In genomic region chr13:69810936-69811680, GRCm38 (mm10) we compare ENCODE assay signal across 8 mouse cellular contexts. TPM values are rescaled to one million over a fixed set of nuclear protein-coding genes. Genes with fewer than 3 reads are reported as not detected.
DNase-seq lines count a peak whose midpoint lies in the region; ATAC-seq and TF ChIP-seq lines count a peak whose summit lies in the region.

No protein-coding gene starts in this region.

- H3K9ac ChIP-seq in forebrain, postnatal 0 days: peak overlapping the region; percentile 87; the same call in 1 of the 2 replicates
- H3K9ac ChIP-seq in liver, embryonic 16.5 days (ENCODE audit: low read depth, low read length): peak overlapping the region; percentile 89

- peak overlapping the region; percentile 100 for H3K4me2 ChIP-seq in forebrain, postnatal 0 days (ENCODE audit: low read depth)
- peak overlapping the region; percentile 77 for H3K4me2 ChIP-seq in liver, embryonic 16.5 days (ENCODE audit: low read depth, low read length)

- peaks cover 26% of the 10 kb centered on the region for H3K79me2 ChIP-seq in C2C12 (ENCODE audit: control insufficient read depth, insufficient read depth)

- peaks cover 16% of the 10 kb centered on the region for H3K79me3 ChIP-seq in C2C12 (ENCODE audit: low read depth)

- no peak overlapping the region for H3K27ac ChIP-seq in forebrain, postnatal 0 days (ENCODE audit: low read depth, low read length)
- no peak overlapping the region for H3K27ac ChIP-seq in liver, embryonic 16.5 days (ENCODE audit: low read length)

- peak overlapping the region; percentile 24 for H3ac ChIP-seq in C2C12 (ENCODE audit: control insufficient read depth, insufficient read length, low read depth)

- peaks cover 9% of the 10 kb centered on the region for H3K4me1 ChIP-seq in forebrain, postnatal 0 days (ENCODE audit: insufficient read depth)
- H3K4me1 ChIP-seq in liver, embryonic 16.5 days (ENCODE audit: control insufficient read depth, low read depth, low read length): peaks cover 12% of the 10 kb centered on the region

- no peak for ATAC-seq in cerebellum, adult (ENCODE audit: insufficient number of reproducible peaks, low FRiP score, low TSS enrichment)
- no peak for ATAC-seq in forebrain, postnatal 0 days
- ATAC-seq in liver, embryonic 16.5 days (ENCODE audit: low read depth): no peak

- H3K27me3 ChIP-seq in C2C12 (ENCODE audit: control insufficient read depth, insufficient read depth, insufficient read length): no peaks in the 10 kb centered on the region
- H3K27me3 ChIP-seq in forebrain, postnatal 0 days (ENCODE audit: insufficient read depth, low read length): no peaks in the 10 kb centered on the region
- H3K27me3 ChIP-seq in liver, embryonic 16.5 days (ENCODE audit: control insufficient read depth, insufficient read depth, low read depth, low read length): no peaks in the 10 kb centered on the region

- WGBS in forebrain, postnatal 0 days: 88% methylated on average over 14 of the region's 14 CpGs
- WGBS in liver, embryonic 16.5 days (ENCODE audit: insufficient replicate concordance): 67% methylated on average over 14 of the region's 14 CpGs

- DNase-seq in cerebellum, adult 11-12 months: peak; percentile 14
- no peak for DNase-seq in forebrain, postnatal 0 days
- DNase-seq in frontal cortex, adult 2 months (ENCODE audit: extremely low spot score in 1 of 2, low spot score in 1 of 2): no peak
- DNase-seq in frontal cortex, postnatal 10 days (ENCODE audit: low spot score in 2 of 2): no peak
- DNase-seq in layer of hippocampus, postnatal 10 days (ENCODE audit: low spot score in 2 of 2): no peak

- no peak for TF ChIP-seq CTCF in C2C12 (IDR thresholded peaks at IDR 0.05; ENCODE audit: control insufficient read depth, insufficient read depth, insufficient read length)
- TF ChIP-seq CTCF in forebrain, postnatal 0 days (IDR thresholded peaks at IDR 0.05; ENCODE audit: low read depth): no peak

- H3K9me3 ChIP-seq in forebrain, postnatal 0 days (ENCODE audit: low read length): no peaks in the 10 kb centered on the region
- no peaks in the 10 kb centered on the region for H3K9me3 ChIP-seq in liver, embryonic 16.5 days (replicated peaks; ENCODE audit: control insufficient read depth, low read length)

- peak overlapping the region; percentile 84 for H3K4me3 ChIP-seq in C2C12 (ENCODE audit: insufficient read depth, poor library complexity, severe bottlenecking)
- peak overlapping the region; percentile 89; the same call in 1 of the 2 replicates for H3K4me3 ChIP-seq in forebrain, postnatal 0 days (ENCODE audit: low read depth, low read length)
- H3K4me3 ChIP-seq in liver, embryonic 16.5 days (ENCODE audit: low read depth, low read length): peak overlapping the region; percentile 94

- peaks cover 24% of the 10 kb centered on the region for H3K36me3 ChIP-seq in C2C12 (ENCODE audit: control insufficient read depth, insufficient read depth)
- H3K36me3 ChIP-seq in forebrain, postnatal 0 days (ENCODE audit: insufficient read depth): peaks cover 39% of the 10 kb centered on the region
- peaks cover 29% of the 10 kb centered on the region for H3K36me3 ChIP-seq in liver, embryonic 16.5 days (ENCODE audit: control insufficient read depth, insufficient read depth)

TF ChIP-seq in C2C12, 6 proteins besides CTCF, POLR2A, EP300 and RAD21:
- TF ChIP-seq MYOD1 (IDR thresholded peaks at IDR 0.05; ENCODE audit: control insufficient read depth, insufficient read length, low read depth) (no peak), MYOG (IDR thresholded peaks at IDR 0.05; ENCODE audit: control insufficient read depth, extremely low read depth, insufficient read length) (no peak), CEBPB (IDR thresholded peaks at IDR 0.05; ENCODE audit: low read depth) (no peak), MAX (IDR thresholded peaks at IDR 0.05) (no peak), USF1 (IDR thresholded peaks at IDR 0.05; ENCODE audit: low read depth) (no peak), FOSL1 (IDR thresholded peaks at IDR 0.05; ENCODE audit: insufficient read depth, low read length, poor library complexity, severe bottlenecking) (no peak)
TF ChIP-seq in C2C12: peak in this region for 0.

RNA-seq across cellular contexts. Expression of gene Med10, which starts 8.9 kb away (rescaled TPM):
- polyA plus RNA-seq in C2C12 (2012; fragmentation: generic; extraction: Trizol): 73.5 TPM
- total RNA-seq in forebrain, postnatal 0 days (2014; rRNA removed): 58.5 and 77.2 TPM in 2 replicates
- 174 and 194 TPM in 2 replicates for polyA plus RNA-seq in forebrain, postnatal 0 days (2015; fragmentation: Nextera tagmentation; extraction: Ambion mirVana)
- polyA plus RNA-seq in liver, embryonic 16.5 days (2015; fragmentation: Nextera tagmentation; extraction: Ambion mirVana): 35.5 and 37.1 TPM in 2 replicates
- 56.5 and 65.3 TPM in 2 replicates for polyA plus RNA-seq in frontal cortex, adult 2 months (2012; rRNA removed)
- total RNA-seq in layer of hippocampus, postnatal 10 days (2021): 10 to 100 TPM; 80.7 to 87.1 TPM
